Comparison of ENCODE assay signal across 18 mouse cellular contexts in the genomic region with DNA sequence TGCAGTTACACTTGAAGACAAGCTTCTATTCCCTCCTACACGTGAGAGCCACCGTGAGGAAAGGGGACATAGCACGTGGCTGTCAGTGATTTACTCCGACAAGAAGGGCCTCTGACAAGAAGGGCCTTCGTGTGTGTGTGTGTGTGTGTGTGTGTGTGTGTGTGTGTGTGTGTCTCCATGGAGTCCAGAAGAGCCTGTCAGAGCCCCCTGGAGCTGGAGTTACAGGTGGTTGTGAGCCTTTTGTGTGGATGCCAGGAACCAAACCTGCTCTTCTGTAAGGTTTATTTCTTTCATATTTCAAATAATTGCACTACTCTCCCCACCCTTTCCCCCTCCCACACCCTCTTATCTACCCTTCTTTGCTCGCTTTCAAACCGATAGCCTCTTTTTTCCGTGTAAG. TPM values are rescaled to one million over a fixed set of nuclear protein-coding genes. Genes with fewer than 3 reads are reported as not detected.
"Had no signal": no experiment of that assay in that cellular context is flagged by ENCODE, and none has a peak within 500 bp of the region (broad histone marks: within the 10 kb centered on the region; RNA-seq: fewer than 3 reads in every experiment).

No protein-coding gene starts in this region.

- H3K4me3 ChIP-seq: kidney, embryonic 15.5 days; left cerebral cortex, adult 2 months; limb, embryonic 12.5 days; limb, embryonic 15.5 days; midbrain, embryonic 13.5 days had no signal

- H3K4me1 ChIP-seq: kidney, embryonic 15.5 days; limb, embryonic 12.5 days; limb, embryonic 15.5 days; midbrain, embryonic 13.5 days had no signal

- H3K27me3 ChIP-seq: kidney, embryonic 15.5 days; limb, embryonic 12.5 days; limb, embryonic 15.5 days; midbrain, embryonic 13.5 days had no signal

- H3K27ac ChIP-seq: kidney, embryonic 15.5 days; left cerebral cortex, adult 2 months; limb, embryonic 12.5 days; limb, embryonic 15.5 days; liver, embryonic 14.5 days; macrophage; midbrain, embryonic 13.5 days had no signal

- H3K4me2 ChIP-seq: kidney, embryonic 15.5 days; limb, embryonic 12.5 days; limb, embryonic 15.5 days; liver, embryonic 11.5 days; midbrain, embryonic 13.5 days had no signal

- DNase-seq: kidney, adult 11 months; kidney, adult 8-10 months; kidney, postnatal 10 days; kidney, postnatal 36 days; layer of hippocampus, postnatal 36 days; liver, postnatal 0 days; lung, postnatal 14 days; thymus, adult 18-20 months; thymus, postnatal 4 days had no signal

- H3K9me3 ChIP-seq: kidney, embryonic 15.5 days; limb, embryonic 12.5 days; limb, embryonic 15.5 days; midbrain, embryonic 13.5 days had no signal

- H3K9ac ChIP-seq: kidney, embryonic 15.5 days; limb, embryonic 12.5 days; limb, embryonic 15.5 days; liver, embryonic 14.5 days; liver, postnatal 0 days; midbrain, embryonic 13.5 days had no signal

- ATAC-seq: inflammation-experienced regulatory T-cells, adult 6 months; liver, postnatal 0 days; midbrain, embryonic 13.5 days had no signal

RNA-seq across cellular contexts. Expression of a gene that starts 58.4 kb away (rescaled TPM):
- polyA plus RNA-seq: inflammation-experienced regulatory T-cells, adult 6 months; macrophage had no signal
